Mouse (Mus musculus) brain, embryonic 14.5 days (tissue): ENCODE results near the gene Gm815.

Experiments used
- CTCF ChIP-seq: fragments of 200-500 bp; IDR thresholded peaks from 2 replicates; pipeline ENCODE4 v1.5.1; 2012; ENCODE audit warnings: inconsistent platforms, mild to moderate bottlenecking, moderate library complexity, borderline replicate concordance; ENCODE audit not compliant: insufficient read depth, insufficient read length; ENCODE audit errors: extremely low read depth
- POLR2A ChIP-seq: fragments of 200-500 bp; IDR thresholded peaks from 2 replicates; pipeline ENCODE4 v1.6.1; 2012; ENCODE audit warnings: mild to moderate bottlenecking, inconsistent platforms, borderline replicate concordance; ENCODE audit not compliant: poor library complexity, insufficient read depth, insufficient read length, severe bottlenecking; ENCODE audit errors: extremely low read depth

- TF ChIP-seq CTCF (no peak), POLR2A (no peak)
Measured at GRCm38 (mm10) chr19:26877180-26877775, 8.4 kb upstream of the Gm815 start.
